Mouse (Mus musculus): ENCODE measurements around the gene Gbf1.
A peak's percentile ranks its signal among the peaks of the same experiment; 100 is the strongest.
"Not testable (repeated sequence)": the region's sequence is repeated elsewhere in the genome, so short reads cannot be mapped to it uniquely, and the experiment has no call there.

The Gbf1 gene

GRCm38 (mm10) chr19:46152127-46152803 lies at the start of gene Gbf1:
TSS of gene Gbf1 (plus strand) at chr19:46152509.
- peak; percentile 98 for DNase-seq (ENCODE audit: low read depth)

DNA sequence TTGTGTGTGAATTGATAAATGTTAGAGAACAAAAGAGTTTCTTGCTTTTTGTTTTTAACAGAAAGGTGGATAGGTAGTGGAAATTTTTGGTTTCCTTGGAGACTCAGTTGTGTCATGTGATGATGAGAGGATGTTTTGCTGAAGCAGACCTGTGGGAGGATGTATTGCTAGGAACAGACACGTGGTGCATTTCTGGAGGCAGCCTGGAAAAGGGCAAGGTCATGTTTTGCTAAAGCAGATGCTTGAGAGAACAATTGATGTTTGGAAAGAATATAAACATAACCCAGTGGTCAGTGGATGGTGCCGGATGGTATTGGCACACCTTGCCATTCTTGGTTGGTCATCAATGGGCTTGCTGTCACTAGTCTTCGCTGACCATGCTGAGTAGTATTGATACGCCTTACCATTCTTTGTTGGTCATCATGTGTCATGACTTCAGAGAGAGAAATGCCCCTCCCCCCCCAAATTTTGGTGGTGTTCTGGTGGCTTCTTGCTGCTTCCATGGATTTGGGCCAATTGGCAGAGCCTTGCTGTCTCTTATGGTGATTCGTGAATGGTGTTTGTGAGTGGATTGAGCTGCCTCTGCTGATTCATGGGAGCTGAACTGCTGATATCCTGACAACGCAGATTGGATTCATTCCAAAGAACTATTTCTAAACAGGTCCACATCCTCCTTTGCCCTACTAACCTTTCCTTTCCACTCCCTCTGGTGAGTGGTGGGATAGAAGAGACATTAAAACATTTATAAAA lies 48.7 kb upstream of the Gbf1 start:
- peak; percentile 43 for DNase-seq (ENCODE audit: low read depth)

DNA sequence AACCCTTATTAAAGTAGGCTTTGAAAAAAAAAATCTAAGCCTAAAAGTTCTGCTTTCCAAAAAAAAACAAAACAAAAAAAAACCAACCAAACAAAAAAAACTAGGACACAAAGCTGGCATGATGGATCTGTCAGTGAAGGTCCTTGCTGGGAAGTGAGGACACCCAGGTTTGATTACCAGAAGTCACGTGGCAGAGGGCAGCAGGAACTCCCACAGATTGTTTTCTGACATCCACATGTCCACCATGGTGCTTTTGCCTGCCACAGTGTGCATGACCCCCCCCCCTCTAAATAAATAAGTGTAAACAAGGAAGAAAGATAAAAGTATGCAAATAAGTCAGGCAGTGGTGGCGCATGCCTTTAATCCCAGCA lies 48.1 kb upstream of the Gbf1 start:
- DNase-seq (ENCODE audit: low read depth), result no peak

GRCm38 (mm10) chr19:46110214-46110613 lies 42.1 kb upstream of the Gbf1 start:
- no peak for DNase-seq (ENCODE audit: low read depth)

- DNase-seq (ENCODE audit: low read depth), result no peak
Observed at GRCm38 (mm10) chr19:46110781-46111180, 41.5 kb upstream of the Gbf1 start.

DNA sequence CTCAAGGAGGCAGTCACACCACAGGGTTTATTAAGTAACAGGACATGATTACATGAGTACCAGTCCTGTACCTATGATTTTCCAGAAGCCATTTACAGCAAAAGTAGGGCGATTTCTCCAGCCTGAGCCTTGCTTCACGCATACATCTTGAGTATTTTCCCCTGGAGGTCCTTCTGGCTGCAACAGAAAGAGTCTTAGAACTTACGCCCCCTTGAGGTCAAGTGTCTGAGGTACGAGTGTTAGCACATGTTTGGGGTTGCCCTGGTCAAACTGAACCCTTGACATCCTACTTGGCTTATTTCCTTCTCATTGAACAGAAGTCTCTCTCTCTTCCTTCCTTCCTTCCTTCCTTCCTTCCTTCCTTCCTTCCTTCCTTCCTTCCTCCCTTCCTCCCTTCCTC lies 37.7 kb upstream of the Gbf1 start:
- DNase-seq (ENCODE audit: low read depth), result no peak

GRCm38 (mm10) chr19:46119458-46119857 lies 32.9 kb upstream of the Gbf1 start:
- DNase-seq (ENCODE audit: low read depth), result no peak

GRCm38 (mm10) chr19:46120872-46121271 lies 31.4 kb upstream of the Gbf1 start:
- no peak for DNase-seq (ENCODE audit: low read depth)

DNA sequence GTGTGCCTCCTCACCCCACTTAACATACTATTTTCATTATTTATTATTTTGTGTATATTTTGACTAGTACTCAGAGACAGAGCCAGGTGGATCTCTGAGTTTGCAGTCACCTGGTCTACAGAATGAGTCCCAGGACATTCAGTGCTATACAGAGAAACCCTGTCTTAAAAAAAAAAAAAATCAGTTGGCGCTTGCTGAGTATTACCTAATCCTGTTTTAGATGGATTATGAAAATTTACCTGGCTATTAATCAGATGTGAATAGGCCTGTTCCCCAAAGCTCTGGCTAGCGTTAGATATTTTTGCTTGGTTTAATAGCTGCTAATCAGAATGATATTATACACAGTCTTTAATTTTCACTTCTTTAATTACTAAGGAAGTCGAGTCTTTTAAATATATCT lies 28.4 kb upstream of the Gbf1 start:
- no peak for DNase-seq (ENCODE audit: low read depth)

DNA sequence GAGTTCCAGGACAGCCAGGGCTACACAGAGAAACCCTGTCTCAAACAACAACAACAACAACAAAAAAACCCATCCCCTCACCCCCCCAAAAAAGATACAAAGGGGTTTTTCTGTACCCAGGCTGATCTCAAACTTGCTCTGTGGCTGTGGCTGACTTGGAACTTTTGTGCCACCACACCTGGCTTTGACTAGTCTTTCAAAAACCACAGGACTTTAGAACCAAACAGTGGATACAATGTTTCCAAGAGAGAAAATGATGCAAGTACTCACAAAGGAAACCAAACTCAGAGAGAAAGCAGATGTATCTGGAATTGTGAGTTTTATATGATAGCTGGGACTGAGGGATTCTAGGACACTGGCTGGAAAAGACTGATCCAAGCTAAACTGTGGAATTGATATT lies 27.7 kb upstream of the Gbf1 start:
- DNase-seq (ENCODE audit: low read depth), result no peak

GRCm38 (mm10) chr19:46126301-46126700 lies 26.0 kb upstream of the Gbf1 start:
- no peak for DNase-seq (ENCODE audit: low read depth)

DNA sequence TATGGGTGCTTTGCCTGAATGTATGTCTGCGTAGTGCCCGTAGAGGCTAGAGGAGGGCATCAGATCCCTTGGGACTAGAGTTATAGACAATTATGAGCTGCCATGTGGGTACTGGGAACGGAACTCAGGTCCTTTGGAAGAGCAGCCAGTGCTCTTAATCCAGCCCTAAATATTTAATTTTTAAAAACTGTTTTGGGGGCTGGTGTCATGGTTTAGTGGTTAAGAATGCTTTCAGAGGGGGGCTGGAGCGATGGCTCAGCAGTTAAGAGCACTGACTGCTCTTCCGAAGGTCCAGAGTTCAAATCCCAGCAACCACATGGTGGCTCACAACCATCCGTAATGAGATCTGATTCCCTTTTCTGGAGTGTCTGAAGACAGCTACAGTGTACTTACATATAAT lies 22.6 kb upstream of the Gbf1 start:
- DNase-seq (ENCODE audit: low read depth), result not testable (repeated sequence)

DNA sequence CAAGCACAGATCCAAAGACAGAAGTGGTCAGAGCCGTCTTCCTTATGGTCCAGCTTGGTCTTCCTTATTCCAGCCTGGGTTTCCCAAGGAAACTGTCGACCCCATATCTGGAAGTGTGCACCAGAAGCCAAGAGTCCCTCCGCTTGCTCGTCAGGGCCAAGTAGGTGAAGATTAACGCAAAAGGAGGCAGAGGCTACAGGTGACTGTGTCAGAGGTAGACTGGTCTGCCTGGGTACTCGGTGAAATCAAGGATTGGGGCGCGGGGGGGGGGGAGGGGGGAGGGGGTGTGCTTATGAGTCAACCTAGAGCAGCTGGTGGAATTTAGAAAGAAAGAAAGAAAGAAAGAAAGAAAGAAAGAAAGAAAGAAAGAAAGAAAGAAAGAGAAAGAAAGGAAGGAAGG lies 21.0 kb upstream of the Gbf1 start:
- no peak for DNase-seq (ENCODE audit: low read depth)

DNA sequence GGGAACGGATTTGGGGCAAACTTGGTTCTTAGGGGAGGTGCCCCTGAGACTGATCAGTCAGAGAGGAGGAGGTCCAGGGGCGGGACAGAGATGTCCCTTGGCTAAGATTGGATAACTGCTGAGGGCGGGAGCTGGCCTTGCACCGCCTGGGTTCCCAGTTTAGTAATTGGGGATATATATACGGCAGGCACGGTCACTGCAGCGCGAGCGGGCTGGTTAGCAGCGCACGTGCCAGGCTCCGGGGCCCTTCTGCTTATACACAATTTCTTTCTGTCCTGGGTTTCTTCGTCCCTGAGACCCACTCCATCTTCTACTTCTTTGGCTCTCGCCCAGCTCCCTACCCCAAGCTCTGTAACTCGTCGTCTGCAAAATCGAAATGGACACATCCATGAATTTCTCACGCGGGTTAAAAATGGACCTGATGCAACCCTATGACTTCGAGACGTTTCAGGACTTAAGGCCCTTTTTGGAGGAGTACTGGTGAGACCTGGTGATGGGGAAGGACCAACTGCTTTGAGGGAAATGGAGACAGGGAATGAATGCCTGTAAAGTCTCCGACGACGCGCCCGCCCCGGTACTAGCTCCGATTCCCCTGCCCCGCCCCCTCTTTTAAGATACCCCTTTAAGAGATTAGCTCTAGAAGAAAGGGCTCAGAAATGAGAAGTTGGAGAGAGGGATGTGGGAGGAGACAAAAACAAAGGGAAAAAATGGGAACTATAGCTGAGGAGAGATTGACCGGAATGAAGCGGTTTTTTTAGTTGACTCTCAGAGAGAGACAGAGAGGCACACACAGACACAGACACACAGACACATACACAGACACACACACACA lies 20.4 kb upstream of the Gbf1 start, which contains the start of gene Elovl3:
Elovl3 (plus strand) TSS at position 204 of the 832 bp plus-strand sequence.
- DNase-seq (ENCODE audit: low read depth), result no peak

GRCm38 (mm10) chr19:46132577-46132976 lies 19.7 kb upstream of the Gbf1 start:
- DNase-seq (ENCODE audit: low read depth), result no peak

- peak; percentile 97 for DNase-seq (ENCODE audit: low read depth)
Observed at GRCm38 (mm10) chr19:46135297-46135696, 17.0 kb upstream of the Gbf1 start.

- peak; percentile 75 for DNase-seq (ENCODE audit: low read depth)
Observed at GRCm38 (mm10) chr19:46135789-46136638, 16.3 kb upstream of the Gbf1 start.

DNA sequence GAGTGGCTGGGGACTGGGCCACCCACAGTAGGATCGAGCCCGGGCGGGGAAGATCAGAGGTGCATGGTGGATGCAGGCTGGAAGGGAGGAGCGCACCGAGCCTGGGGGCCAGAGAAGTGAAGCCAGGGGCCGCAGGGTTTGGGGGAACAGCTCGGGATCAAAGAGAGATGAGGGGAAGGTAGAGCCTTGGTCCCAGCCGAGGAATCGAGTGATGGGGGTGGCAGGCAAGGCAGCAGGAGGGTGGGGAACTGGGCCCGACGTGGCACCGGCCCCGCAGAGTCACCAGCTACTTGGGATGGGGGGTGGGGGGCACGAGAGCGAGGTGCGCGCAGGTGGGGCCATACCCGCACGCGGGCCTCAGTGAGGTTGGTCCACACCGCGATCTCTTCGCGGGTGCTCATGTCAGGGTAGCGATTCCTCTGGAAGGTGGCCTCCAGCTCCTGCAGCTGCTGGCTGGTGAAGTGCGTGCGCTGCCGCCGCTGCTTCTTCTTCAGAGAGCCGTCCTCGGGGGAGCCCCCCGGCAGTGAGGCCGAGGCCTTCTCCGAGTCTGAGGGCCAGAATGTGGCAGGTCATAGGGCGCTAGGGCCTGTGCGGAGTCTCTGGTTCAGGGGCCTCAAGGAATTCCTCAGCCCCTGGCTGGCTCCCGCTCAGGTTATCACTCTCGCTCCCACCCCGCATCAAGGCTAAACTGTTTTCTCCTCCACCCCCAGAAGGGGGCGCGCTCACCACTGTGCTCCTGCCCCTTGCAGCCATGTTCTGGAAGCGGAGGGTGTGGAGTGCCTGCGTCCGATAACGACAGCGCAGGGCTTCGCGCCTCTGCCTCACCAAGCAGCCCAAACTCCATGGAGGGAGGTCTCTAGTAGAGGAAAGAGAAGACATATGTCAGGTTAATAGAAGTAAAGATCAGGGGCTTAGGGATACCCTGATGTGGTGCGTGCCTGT lies 15.4 kb upstream of the Gbf1 start:
- peak; percentile 82 for DNase-seq (ENCODE audit: low read depth)

DNA sequence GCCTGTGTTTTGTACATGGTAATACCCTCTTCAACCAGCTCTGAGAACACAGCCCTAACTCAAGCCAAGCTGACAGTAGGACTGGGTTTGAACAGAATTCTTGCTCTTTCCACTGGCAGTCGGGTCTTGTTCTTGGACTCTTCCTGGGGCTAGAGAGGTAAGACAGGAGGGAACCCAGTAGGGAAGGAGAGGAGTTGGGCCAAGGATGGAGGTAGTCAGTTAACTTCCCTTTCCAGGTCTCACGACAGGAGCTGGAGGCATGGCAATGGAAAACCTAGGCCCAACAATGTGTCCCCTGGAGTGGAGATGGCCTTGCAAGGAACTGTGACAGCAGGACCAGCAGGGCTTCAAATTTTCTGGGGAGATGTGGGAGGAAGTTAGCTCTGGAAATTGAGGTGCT lies 12.0 kb upstream of the Gbf1 start:
- DNase-seq (ENCODE audit: low read depth), result no peak

DNA sequence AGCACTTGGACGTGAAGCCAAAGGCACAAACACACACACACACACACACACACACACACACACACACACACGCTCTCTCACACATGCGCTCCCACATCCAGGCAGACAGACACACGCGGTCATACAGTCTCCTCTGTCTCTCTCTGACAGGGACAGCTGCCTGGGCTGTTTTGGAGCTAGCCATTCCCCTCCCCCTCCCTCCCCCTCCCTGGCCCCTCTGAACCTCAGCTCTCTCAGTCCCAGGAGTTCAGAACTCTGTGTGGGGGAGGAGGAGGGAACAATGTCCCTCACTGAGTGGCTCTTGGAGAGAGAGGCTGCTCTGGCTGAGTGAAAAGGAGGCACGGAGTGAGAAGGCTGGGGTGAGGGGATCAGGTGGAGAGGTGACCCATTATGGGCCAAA lies 11.2 kb upstream of the Gbf1 start:
- no peak for DNase-seq (ENCODE audit: low read depth)

All from NIH3T3 (cell line).